Mouse (Mus musculus) spleen, postnatal 14 days (tissue): ENCODE results near the gene Ttc9c.
A peak's percentile ranks its signal among the peaks of the same experiment; 100 is the strongest.

Source experiments
- DNase-seq, 2 experiments: peaks; one replicate each; pipeline ENCODE4 v3.0.0; 2021 to 2022; ENCODE audit warnings: low spot score in 2 of 2

Ttc9c gene

DNA sequence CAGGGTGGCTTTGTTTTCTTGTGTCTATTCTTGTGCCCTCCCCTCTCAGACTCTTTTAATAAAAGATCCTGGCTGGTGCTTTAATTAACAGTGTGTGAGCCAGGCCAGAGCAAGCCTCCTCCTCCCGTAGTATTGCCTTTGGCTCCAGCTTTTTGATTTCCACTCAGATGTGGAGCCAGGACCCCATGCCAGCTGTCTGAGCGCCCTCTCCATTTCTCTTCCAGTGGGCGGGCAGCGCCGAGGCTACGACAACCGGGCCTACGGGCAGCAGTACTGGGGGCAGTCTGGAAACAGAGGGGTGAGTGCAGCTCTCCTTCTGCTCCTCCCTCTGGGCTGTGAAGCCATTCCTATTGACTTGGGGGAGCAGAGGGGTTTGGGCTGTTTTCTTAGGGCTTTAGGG is 11.5 kb upstream of the Ttc9c start:
- no peak for DNase-seq

DNA sequence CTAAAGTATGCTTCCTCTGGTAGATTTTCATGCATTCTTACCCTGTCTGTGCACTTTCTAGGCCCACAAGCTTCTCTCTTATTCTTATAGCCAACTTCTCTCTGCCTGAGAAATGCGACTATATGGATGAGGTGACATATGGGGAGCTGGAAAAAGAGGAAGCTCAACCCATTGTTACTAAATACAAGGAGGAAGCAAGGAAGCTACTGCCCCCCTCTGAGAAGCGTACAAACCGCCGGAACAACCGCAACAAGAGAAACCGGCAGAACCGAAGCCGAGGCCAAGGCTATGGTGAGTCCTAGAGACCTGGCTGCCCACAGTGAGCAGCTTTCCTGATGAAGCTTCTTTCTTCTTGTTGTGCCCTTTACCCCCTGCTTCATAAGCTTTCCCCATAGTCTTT is 10.5 kb upstream of the Ttc9c start, which contains the start of gene AC129217.1:
Gene AC129217.1 (plus strand): TSS at position 114 of the 400 bp plus-strand sequence.
- no peak for DNase-seq

DNA sequence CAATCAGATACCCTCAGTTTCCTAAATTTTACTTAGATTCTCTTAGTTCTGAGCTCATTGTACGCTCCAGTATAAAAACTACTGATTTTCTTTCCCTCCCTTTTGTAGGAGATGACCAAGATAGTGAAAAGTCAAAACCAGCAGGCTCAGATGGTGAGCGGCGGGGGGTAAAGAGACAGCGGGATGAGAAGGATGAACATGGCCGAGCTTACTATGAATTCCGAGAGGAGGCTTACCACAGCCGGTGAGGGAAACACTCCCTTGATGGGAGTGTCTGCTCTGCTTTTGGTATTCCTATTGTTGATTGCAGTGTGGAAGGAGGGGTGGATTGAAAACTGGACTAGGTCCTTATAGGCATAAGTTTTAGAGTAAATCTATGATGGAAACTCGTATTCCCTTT is 3.6 kb upstream of the Ttc9c start:
- no peak for DNase-seq

DNA sequence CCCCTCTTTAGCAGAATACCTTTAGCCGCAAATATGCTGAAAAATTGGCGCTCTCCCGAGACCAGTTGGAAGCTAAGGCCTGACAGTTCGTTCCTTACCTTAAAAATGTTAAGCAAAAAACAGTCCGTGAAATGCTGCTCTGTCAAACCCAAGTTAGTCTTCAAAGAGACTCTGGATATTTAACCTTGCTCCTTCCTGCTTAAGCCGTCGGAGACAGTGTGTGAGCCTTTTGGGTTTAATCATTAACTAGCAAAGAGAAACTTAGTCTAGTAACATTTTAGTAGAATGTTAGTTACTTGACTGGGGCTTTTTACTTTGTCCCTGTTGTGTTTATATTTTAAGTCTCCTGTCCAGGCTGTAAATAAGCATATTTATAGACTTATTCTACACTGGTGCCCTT is 2.0 kb upstream of the Ttc9c start:
- no peak for DNase-seq

DNA sequence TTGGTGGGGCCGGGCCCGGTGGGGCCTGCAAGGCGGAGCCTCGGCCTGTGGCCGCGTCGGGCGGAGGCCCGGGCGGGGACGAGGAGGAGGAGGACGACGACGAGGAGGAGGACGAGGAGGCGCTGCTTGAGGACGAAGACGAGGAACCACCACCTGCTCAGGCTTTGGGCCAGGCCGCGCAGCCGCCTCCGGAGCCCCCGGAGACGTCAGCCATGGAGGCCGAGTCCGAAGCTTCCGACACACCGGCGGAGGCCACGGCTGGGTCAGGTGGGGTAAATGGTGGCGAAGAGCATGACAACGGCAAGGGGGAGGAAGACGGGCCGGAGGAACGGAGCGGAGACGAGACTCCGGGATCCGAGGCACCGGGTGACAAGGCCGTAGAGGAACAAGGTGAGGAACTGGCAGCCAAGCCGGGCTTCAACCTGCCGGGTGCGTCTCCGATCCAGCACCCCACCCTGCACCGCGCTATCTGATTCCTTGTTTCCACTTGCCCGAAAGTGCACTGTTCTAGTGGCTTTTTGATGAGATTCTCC is 1.4 kb upstream of the Ttc9c start:
- DNase-seq, result peak; percentile 33 to 40

DNA sequence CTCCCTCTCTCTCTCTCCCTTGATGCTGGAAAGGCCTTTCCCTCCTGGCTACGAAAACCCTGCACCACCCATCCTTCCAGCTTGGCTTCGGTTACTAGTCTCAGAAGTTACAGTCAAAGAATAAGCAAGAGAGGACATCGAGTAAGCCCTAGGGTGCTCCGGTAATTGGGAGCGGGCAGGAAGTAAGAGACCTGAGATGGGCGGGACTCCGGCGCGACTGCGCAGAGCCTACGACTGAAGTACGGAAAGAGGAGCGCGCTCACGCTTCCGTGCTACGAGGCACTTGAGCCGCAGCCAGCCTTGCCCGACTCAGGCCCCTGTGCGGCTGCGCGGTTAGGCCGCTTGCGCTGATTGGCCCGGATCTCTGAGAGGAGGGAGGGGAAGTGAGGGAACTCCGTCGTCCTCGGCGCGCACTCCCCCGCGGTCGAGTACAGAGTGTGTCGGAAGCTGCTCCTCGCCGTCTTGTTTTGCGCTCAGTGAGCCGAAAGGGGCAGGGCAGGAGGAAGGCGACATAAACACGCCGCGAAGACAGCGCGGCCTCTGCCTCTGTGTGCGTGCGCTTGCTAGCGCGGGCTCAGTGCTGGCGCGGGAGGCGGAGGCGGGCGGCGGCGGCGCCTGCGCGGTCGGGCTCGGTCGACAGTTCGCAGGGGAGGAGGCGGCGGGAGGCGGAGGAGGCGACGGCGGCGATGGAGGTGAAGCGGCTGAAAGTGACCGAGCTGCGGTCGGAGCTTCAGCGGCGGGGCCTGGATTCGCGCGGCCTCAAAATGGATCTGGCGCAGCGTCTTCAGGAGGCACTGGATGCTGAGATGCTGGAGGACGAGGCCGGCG is 677 bp upstream of the Ttc9c start, which contains the start of gene Hnrnpul2:
Gene Hnrnpul2 (plus strand): TSS at position 415 of the 828 bp plus-strand sequence.
- DNase-seq, result peak; percentile 93 to 94

DNA sequence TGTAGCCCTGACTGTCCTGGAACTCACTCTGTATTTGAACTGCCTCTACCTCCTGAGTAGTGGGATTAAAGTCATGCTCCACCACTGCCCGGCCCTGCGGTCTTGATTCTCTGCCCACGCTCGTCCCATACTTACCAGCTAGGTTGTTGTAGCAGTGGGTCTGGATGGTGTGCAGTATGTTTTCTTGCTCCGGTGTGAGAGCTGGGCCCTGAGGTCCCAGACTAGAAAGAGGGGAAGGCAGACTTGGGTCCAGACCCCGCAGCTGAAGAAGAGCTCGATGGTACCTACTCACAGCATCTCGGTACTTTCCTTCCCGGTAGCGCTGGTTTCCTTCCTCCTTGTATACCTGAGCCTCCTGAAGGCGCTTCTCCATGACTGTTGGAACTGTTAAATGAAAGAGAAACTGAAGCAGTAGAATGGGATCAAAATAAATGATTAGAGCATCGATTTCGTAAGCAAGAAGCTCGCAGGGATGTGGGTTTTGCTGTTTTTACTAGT is 783 bp downstream of the Ttc9c start:
- DNase-seq, result no peak

DNA sequence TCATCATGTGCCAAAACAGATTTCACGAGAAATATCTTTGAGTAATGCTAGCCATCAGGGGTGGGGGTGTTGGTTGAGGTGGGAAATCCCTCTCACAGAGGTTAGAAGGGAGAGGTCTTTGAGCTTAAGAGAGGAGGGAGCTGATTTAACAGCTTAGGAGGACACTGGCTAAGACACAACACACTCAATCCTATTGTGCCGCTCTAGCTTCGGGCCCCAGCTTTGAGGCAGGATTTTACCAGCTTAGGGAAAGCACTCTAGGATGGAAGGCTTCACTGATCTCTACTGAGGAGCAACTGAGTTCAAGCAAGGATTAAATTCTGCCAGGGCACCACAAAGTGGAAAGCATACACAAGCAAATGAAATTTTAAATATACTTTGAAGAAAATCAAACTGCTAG is 2.1 kb downstream of the Ttc9c start:
- DNase-seq, result no peak

DNA sequence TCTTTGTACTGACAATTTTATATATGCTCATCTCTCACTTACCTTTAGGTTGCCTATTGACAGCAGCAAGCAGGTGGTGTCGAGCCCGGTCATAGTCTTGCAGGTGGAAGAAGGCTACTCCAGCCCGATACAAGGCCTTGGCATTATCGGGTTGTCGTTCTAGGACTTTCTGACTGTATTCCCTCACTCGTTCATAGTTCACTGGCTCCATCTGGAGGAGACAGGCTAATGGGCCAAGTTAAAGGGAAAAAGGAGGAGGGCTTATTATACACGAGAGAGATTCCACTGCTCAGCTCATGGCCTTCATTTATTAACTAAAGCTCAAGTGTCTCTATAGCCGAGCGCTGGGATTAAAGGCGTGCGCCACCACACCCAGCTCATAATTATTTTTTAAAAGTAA is 3.3 kb downstream of the Ttc9c start:
- DNase-seq, result no peak

DNA sequence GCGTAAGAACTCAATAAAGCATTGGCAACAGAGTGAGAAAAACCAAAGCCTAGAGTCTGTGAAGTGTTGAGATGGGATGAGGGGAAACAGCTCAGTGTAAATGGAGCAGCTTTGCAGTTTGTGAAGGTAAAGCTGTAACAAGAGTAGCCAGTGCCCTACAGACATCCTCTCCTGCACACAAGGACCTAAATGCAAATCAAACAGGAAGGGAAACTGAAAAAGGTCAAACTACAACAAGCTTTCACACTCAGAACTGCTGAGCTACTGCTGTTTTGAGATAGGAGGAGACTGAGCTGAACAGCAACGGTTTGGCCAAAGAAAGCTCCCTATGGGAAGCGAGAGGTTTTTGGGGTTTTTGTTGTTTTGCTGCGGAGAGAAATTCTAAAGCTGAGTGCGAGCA is 12.3 kb downstream of the Ttc9c start:
- no peak for DNase-seq

DNA sequence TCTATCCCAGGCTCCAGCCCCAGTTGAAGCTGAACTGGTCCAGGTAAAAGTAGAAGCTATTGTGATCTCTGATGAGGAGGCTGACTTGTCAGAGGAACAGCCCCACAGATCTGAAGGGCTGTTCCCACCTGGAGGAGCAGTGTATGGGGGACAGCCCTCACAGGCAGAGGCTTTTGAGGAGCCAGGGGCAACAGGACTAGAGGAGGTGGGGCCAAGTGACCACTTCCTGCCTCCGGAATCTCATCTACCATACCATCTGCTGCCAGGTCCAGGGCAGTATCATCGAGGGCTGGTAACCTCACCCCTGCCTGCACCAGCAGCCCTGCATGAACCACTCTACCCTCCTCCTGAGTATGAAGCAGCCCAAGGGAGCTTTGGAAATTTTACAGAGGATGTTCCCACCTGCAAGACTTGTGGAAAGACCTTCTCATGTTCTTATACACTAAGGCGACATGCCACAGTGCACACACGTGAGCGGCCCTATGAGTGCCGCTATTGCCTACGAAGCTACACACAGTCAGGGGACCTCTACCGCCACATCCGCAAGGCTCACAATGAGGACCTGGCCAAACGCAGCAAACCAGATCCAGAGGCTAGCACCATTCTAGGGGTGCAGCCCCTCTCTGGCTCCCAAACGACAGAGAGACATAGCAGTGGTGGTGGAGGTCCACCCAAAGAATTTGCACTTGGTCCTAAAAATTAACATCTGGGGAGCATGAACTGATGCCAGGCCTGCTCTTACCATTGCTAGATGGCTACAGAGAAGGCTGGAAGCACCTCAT is 15.1 kb downstream of the Ttc9c start:
- no peak for DNase-seq

DNA sequence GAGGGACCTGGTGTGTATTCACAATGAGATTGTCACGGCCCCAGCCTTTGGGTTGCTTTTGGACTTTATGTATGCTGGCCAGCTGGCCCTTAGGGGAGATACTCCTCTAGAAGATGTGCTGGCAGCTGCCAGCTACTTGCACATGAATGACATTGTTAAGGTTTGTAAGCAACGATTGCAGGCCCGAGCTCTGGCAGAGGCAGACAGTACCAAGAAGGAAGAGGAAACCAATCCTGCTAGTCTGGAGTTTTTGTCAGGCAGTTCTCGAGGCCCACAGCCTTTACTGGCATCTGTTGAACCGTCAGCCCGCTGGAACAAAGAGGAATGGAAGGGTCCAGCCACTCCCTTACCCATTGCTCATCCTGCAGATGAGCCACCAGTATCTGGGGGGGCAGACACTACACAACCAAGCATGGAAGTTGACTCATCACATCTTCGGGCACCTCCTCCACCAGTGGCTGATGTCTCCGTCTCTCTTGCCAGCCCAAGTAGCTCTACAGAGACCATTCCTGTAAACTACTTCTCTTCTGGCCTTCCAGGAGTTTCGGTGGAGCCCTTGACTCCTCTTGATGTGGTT is 15.8 kb downstream of the Ttc9c start:
- DNase-seq, result no peak

DNA sequence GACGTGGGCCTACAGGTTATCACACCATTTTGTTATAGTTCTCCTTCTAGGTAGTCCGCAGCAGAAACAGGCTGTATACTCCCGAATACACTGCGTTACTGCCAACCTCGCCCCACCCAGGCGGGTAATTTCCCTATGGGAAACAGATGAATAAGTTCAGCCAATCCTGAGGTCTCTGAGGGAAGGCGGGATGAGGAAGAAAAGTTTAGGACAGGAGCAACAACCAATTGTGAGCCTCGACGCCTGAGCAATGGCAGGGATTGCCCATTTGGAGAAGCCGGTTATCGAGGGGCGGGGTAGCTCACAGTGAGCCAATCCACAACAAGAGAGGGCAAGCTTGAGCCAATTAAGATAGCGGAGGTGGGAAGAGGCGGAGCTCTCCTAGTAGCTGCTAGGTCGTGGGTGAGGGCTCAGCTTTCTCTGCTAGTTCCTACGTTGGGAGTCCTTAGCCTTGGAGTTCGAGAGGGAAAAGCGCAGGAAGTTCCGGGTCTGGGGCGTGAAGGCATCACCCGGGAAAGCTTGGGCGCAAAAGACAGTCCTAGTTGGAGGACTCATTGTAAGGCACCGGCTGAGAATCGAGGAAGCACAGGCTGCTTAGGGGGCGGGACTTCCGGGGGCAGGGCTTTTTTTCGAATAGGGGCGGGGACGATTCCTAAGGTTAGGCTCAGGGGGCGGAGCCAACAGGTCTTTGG is 16.9 kb downstream of the Ttc9c start, which contains the start of gene Zbtb3:
Gene Zbtb3 (plus strand): TSS at position 426 of the 692 bp plus-strand sequence.
- peak; percentile 80 to 83 for DNase-seq

DNA sequence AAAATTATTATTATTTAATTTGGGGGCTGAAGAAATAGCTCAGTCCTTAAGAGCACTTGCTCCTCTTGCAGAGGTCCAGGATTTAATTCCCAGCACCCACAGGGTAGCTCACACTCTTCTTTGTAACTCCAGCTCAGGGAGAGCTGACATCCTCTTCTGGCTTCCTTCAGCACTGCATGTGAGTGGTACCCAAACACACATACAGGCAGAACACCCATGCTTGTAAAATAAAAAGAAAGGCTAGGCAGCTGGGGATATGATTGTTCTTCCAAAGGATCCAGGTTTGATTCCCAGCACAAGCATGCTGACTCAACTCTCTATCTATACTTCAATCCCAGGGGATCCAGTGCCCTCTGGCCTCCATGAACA is 20.2 kb downstream of the Ttc9c start:
- DNase-seq, result no peak

DNA sequence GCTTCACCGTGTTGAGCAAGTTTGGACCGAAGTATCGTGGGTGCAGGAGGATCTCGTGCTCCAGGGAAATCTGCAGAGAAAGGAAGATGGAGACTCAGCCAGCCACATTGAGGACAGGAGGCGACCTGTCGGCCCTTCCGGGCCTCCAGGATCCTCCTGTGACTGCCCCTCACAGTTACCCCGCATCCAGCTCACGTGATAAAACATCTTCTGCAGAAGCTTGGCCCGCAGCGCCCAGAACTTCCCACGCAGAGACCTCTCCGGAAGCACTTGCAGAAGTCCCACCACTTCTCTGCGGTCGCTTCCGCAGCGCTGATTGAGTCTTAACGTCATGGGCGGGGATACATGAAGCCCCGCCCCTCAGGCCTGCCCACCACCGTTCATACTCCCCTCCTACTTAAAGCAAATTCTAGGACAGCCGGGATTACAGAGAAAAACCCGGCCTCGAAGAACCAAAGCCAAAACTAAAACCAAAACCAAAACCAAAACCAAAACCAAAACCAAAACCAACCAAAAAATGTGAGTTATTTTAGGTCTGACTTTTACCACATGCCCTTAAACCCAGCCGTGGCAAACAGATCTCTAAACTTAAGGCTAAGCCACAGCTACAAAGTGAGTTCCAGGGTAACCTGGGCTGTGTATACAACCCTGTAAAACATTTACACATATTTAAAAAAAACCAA is 20.7 kb downstream of the Ttc9c start, which contains the start of gene Polr2g:
Gene Polr2g (minus strand): TSS at position 314 of the 683 bp plus-strand sequence.
- peak; percentile 73 to 79 for DNase-seq

DNA sequence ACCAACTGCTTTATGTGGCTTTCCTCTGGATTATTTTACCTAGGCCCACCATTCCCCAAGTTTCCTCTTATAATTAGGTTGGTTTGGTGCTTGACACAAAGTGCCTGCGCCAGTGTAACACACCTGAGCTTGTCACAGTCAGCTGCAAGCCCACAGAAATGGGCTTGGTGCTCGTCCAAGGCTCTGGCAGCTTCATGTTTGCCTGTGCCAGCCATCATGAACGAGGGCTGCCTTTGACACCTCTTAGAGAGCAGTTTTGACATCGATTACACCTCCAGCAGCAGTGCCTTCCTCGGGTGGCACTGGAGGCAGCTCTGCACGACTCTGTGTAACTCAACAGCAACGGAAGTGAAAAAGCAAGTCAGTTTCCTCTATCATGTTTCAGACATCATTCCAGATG is 29.0 kb downstream of the Ttc9c start:
- DNase-seq, result no peak

DNA sequence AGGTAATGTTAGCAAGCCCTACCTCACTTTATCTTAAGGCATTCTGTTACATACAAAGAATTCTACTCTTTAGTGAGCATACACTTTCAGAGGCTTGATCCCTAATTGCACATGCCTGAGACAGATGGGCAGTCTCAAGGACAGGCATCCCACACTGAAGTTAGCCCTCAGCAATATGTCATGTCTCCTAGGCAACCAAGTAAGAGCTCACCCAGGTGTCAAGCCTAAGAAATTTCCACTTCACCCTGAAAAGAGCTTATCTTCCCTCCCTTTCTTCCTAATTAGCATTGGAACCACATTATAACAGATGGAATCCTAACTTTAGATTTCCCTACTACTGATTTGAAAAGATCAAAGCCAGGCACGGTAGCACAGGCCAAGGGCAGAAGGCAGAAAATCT is 30.0 kb downstream of the Ttc9c start:
- DNase-seq, result no peak

DNA sequence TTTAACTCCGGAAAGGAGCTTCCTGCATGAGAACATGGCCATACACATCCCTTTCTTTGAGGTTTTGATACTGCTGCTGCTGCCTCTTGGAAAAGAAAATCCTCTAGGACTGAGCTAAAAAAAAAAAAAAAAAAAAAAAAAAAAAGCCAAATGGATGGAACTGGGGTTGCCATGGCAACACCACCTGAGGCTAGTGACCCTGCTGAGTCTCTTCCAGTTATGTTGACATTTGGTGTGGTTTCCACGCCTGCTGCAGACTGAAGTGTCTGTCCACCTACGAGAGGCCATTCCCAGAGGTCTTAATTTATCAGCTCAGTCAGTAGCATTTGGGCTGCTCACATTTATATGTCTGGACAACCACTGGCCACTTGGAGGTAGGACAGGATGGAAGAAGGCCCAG is 30.6 kb downstream of the Ttc9c start:
- no peak for DNase-seq

DNA sequence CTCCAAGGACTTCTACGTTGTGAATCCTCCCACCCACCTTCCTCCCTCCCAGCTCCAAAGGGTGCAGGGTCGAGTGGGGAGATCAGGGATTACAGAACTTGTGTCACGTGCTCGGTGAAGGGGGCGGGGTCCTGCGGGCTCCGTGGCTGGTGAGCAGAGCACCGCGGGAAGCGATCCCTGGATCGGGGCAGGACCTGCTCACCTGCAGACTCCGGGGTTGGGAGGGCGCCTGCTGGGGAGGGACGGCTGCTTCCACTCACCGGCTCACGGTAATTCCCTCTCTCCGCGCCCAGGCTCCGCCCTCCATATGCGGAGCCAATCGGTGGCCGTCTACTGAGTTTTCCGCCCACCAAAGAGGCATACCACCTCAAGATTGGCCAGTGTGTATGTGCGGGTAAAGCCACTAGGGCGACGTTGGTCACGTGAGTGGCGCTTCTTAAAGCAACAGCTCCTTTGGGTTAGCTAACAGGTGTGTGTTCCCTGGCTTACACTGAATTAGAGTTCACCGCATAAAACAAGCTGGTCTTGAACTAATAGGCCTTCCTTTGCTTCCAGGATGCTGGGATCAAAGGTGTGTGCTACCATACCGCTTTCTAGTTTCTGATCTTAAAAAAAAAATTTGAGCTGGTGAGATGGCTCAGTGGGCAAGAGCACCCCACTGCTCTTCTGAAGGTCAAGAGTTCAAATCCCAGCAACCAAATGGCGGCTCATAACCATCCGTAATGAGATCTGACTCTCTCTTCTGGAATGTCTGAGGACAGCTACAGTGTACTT is 32.9 kb downstream of the Ttc9c start, which contains the start of gene Taf6l:
Gene Taf6l (minus strand): TSS at position 410 of the 774 bp plus-strand sequence.
- DNase-seq, result peak; percentile 81 to 85

DNA sequence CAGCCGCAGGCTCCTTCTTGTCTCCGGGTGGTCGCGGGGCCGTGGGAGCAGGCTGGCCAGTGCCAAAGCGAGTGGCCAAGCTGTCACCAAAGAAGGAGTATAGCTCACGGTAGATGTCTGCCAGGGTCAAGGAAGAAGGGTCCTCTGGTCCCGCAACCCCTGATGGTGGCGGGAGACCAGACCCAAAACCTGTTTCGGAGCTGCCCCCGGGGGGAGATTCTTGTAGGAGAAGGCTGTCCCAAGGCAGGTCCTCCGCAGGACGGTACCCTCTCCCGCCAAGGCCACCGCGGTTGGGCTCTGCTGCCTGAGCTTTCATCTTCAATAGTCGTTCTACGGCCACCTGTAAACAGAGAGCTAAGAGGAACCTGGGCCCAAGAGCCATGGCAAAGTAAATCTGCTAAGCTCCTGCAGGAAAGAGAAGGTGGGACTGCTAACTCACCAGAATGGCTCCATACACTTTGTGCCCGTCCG is 44.1 kb downstream of the Ttc9c start:
- peak in 1 of 2 experiments; percentile 26 for DNase-seq
